Mouse (Mus musculus): ENCODE data around the gene 4930535I16Rik. TPM values are rescaled to one million over a fixed set of nuclear protein-coding genes. Genes with fewer than 3 reads are reported as not detected.
A peak's percentile ranks its signal among the peaks of the same experiment; 100 is the strongest.

The 4930535I16Rik gene
- not detected in 2 replicates for polyA plus RNA-seq (2015; fragmentation: Nextera tagmentation; extraction: Ambion mirVana)

GRCm38 (mm10) chr4:123917548-123918140, at the start of gene 4930535I16Rik:
Gene 4930535I16Rik (minus strand): TSS chr4:123918022.
- ATAC-seq: peak; percentile 68
- Histone ChIP-seq H3K9me3 (ENCODE audit: control insufficient read depth, low read length) (no peaks in the 10 kb centered on the region), H3K9ac (ENCODE audit: low read depth, low read length) (peak within 1 kb of the TSS; percentile 97), H3K4me2 (ENCODE audit: low read depth, low read length) (peak within 1 kb of the TSS; percentile 71), H3K27me3 (replicated peaks; ENCODE audit: control insufficient read depth, insufficient read depth, low read length) (no peaks in the 10 kb centered on the region), H3K36me3 (ENCODE audit: control insufficient read depth, insufficient read depth, low read length) (peaks cover 9% of the 10 kb centered on the region; the same call in 1 of the 2 replicates), H3K4me3 (ENCODE audit: low read length) (peak within 1 kb of the TSS; percentile 98), H3K27ac (ENCODE audit: low read length) (peak within 1 kb of the TSS; percentile 92), H3K4me1 (ENCODE audit: control insufficient read depth, insufficient read depth, low read length) (peaks cover 16% of the 10 kb centered on the region)
- 0% methylated on average over 53 of the region's 63 CpGs for WGBS

- no peak overlapping the region for H3K9ac ChIP-seq (ENCODE audit: low read depth, low read length)
- H3K4me1 ChIP-seq (ENCODE audit: control insufficient read depth, insufficient read depth, low read length): 0 out of 2 replicates have a peak, but pooled peaks cover 2% of the 10 kb centered on the region
- H3K27me3 ChIP-seq (replicated peaks; ENCODE audit: control insufficient read depth, insufficient read depth, low read length): peaks cover 3% of the 10 kb centered on the region; the same call in 1 of the 2 replicates
- H3K27ac ChIP-seq (ENCODE audit: low read length): no peak overlapping the region
- WGBS: 62% methylated on average over 9 of the region's 9 CpGs
- H3K4me3 ChIP-seq (ENCODE audit: low read length): no peak overlapping the region
- H3K4me2 ChIP-seq (ENCODE audit: low read depth, low read length): no peak overlapping the region
- H3K9me3 ChIP-seq (ENCODE audit: control insufficient read depth, low read length): no peaks in the 10 kb centered on the region
- no peak for ATAC-seq
- no peaks in the 10 kb centered on the region for H3K36me3 ChIP-seq (ENCODE audit: control insufficient read depth, insufficient read depth, low read length)
Measured at GRCm38 (mm10) chr4:123962721-123963120, 44.9 kb upstream of the 4930535I16Rik start.

GRCm38 (mm10) chr4:123960955-123961354, 43.1 kb upstream of the 4930535I16Rik start:
- Histone ChIP-seq H3K36me3 (ENCODE audit: control insufficient read depth, insufficient read depth, low read length) (no peaks in the 10 kb centered on the region), H3K9me3 (ENCODE audit: control insufficient read depth, low read length) (no peaks in the 10 kb centered on the region), H3K27ac (ENCODE audit: low read length) (no peak overlapping the region), H3K4me1 (ENCODE audit: control insufficient read depth, insufficient read depth, low read length) (peaks cover 10% of the 10 kb centered on the region; the same call in 1 of the 2 replicates), H3K27me3 (replicated peaks; ENCODE audit: control insufficient read depth, insufficient read depth, low read length) (peaks cover 3% of the 10 kb centered on the region; the same call in 1 of the 2 replicates), H3K4me2 (ENCODE audit: low read depth, low read length) (no peak overlapping the region), H3K9ac (ENCODE audit: low read depth, low read length) (no peak overlapping the region), H3K4me3 (ENCODE audit: low read length) (no peak overlapping the region)
- ATAC-seq: no peak
- WGBS: 32% methylated on average over 4 of the region's 4 CpGs

- 60% methylated on average over 4 of the region's 4 CpGs for WGBS
- Histone ChIP-seq H3K9me3 (ENCODE audit: control insufficient read depth, low read length) (no peaks in the 10 kb centered on the region), H3K27ac (ENCODE audit: low read length) (no peak overlapping the region), H3K27me3 (replicated peaks; ENCODE audit: control insufficient read depth, insufficient read depth, low read length) (peaks cover 3% of the 10 kb centered on the region; the same call in 1 of the 2 replicates), H3K4me1 (ENCODE audit: control insufficient read depth, insufficient read depth, low read length) (peaks cover 10% of the 10 kb centered on the region; the same call in 1 of the 2 replicates), H3K4me2 (ENCODE audit: low read depth, low read length) (no peak overlapping the region), H3K9ac (ENCODE audit: low read depth, low read length) (no peak overlapping the region), H3K36me3 (ENCODE audit: control insufficient read depth, insufficient read depth, low read length) (no peaks in the 10 kb centered on the region), H3K4me3 (ENCODE audit: low read length) (no peak overlapping the region)
- ATAC-seq: no peak
Measured at GRCm38 (mm10) chr4:123957891-123958290, 40.1 kb upstream of the 4930535I16Rik start.

- Histone ChIP-seq H3K9me3 (ENCODE audit: control insufficient read depth, low read length) (no peaks in the 10 kb centered on the region), H3K4me3 (ENCODE audit: low read length) (no peak overlapping the region), H3K4me2 (ENCODE audit: low read depth, low read length) (peak overlapping the region; percentile 41), H3K27ac (ENCODE audit: low read length) (no peak overlapping the region), H3K9ac (ENCODE audit: low read depth, low read length) (no peak overlapping the region), H3K36me3 (ENCODE audit: control insufficient read depth, insufficient read depth, low read length) (no peaks in the 10 kb centered on the region), H3K4me1 (ENCODE audit: control insufficient read depth, insufficient read depth, low read length) (peaks cover 10% of the 10 kb centered on the region; the same call in 1 of the 2 replicates), H3K27me3 (replicated peaks; ENCODE audit: control insufficient read depth, insufficient read depth, low read length) (peaks cover 3% of the 10 kb centered on the region; the same call in 1 of the 2 replicates)
- ATAC-seq: no peak; the same call in 1 of the 2 replicates
- WGBS: 50% methylated on average over 4 of the region's 4 CpGs
Measured at GRCm38 (mm10) chr4:123957492-123957808, 39.6 kb upstream of the 4930535I16Rik start.

- WGBS: 4% methylated on average over 31 of the region's 31 CpGs
- Histone ChIP-seq H3K9me3 (ENCODE audit: control insufficient read depth, low read length) (no peaks in the 10 kb centered on the region), H3K9ac (ENCODE audit: low read depth, low read length) (0 out of 2 replicates have a peak overlapping the region, but pooled peaks have one; percentile 36), H3K4me3 (ENCODE audit: low read length) (peak overlapping the region; percentile 22), H3K27ac (ENCODE audit: low read length) (no peak overlapping the region), H3K36me3 (ENCODE audit: control insufficient read depth, insufficient read depth, low read length) (no peaks in the 10 kb centered on the region), H3K4me2 (ENCODE audit: low read depth, low read length) (peak overlapping the region; percentile 41), H3K27me3 (replicated peaks; ENCODE audit: control insufficient read depth, insufficient read depth, low read length) (peaks cover 3% of the 10 kb centered on the region; the same call in 1 of the 2 replicates), H3K4me1 (ENCODE audit: control insufficient read depth, insufficient read depth, low read length) (peaks cover 10% of the 10 kb centered on the region; the same call in 1 of the 2 replicates)
- peak; percentile 86 for ATAC-seq
Measured at GRCm38 (mm10) chr4:123956703-123957491, 39.1 kb upstream of the 4930535I16Rik start.

GRCm38 (mm10) chr4:123952059-123952458, 34.2 kb upstream of the 4930535I16Rik start:
- no peak for ATAC-seq
- 43% methylated on average over 7 of the region's 8 CpGs for WGBS
- no peaks in the 10 kb centered on the region for H3K36me3 ChIP-seq (ENCODE audit: control insufficient read depth, insufficient read depth, low read length)
- no peaks in the 10 kb centered on the region for H3K9me3 ChIP-seq (ENCODE audit: control insufficient read depth, low read length)
- no peak overlapping the region for H3K9ac ChIP-seq (ENCODE audit: low read depth, low read length)
- H3K27me3 ChIP-seq (replicated peaks; ENCODE audit: control insufficient read depth, insufficient read depth, low read length): no peaks in the 10 kb centered on the region
- H3K4me3 ChIP-seq (ENCODE audit: low read length): no peak overlapping the region
- H3K27ac ChIP-seq (ENCODE audit: low read length): no peak overlapping the region
- peaks cover 7% of the 10 kb centered on the region; the same call in 1 of the 2 replicates for H3K4me1 ChIP-seq (ENCODE audit: control insufficient read depth, insufficient read depth, low read length)
- H3K4me2 ChIP-seq (ENCODE audit: low read depth, low read length): no peak overlapping the region

- no peak overlapping the region for H3K4me2 ChIP-seq (ENCODE audit: low read depth, low read length)
- H3K27me3 ChIP-seq (replicated peaks; ENCODE audit: control insufficient read depth, insufficient read depth, low read length): no peaks in the 10 kb centered on the region
- ATAC-seq: peak; percentile 59; the same call in 1 of the 2 replicates
- no peak overlapping the region for H3K4me3 ChIP-seq (ENCODE audit: low read length)
- H3K27ac ChIP-seq (ENCODE audit: low read length): no peak overlapping the region
- no peaks in the 10 kb centered on the region for H3K4me1 ChIP-seq (ENCODE audit: control insufficient read depth, insufficient read depth, low read length)
- WGBS: 52% methylated on average over 10 of the region's 10 CpGs
- H3K36me3 ChIP-seq (ENCODE audit: control insufficient read depth, insufficient read depth, low read length): no peaks in the 10 kb centered on the region
- H3K9ac ChIP-seq (ENCODE audit: low read depth, low read length): no peak overlapping the region
- H3K9me3 ChIP-seq (ENCODE audit: control insufficient read depth, low read length): no peaks in the 10 kb centered on the region
Measured at GRCm38 (mm10) chr4:123949649-123950048, 31.8 kb upstream of the 4930535I16Rik start.

- Histone ChIP-seq H3K4me3 (ENCODE audit: low read length) (no peak overlapping the region), H3K4me2 (ENCODE audit: low read depth, low read length) (no peak overlapping the region), H3K36me3 (ENCODE audit: control insufficient read depth, insufficient read depth, low read length) (no peaks in the 10 kb centered on the region), H3K9ac (ENCODE audit: low read depth, low read length) (no peak overlapping the region), H3K4me1 (ENCODE audit: control insufficient read depth, insufficient read depth, low read length) (no peaks in the 10 kb centered on the region), H3K27ac (ENCODE audit: low read length) (no peak overlapping the region), H3K27me3 (replicated peaks; ENCODE audit: control insufficient read depth, insufficient read depth, low read length) (no peaks in the 10 kb centered on the region), H3K9me3 (ENCODE audit: control insufficient read depth, low read length) (no peaks in the 10 kb centered on the region)
- ATAC-seq: no peak
- 77% methylated on average over 6 of the region's 6 CpGs for WGBS
Measured at GRCm38 (mm10) chr4:123948901-123949300, 31.1 kb upstream of the 4930535I16Rik start.
